Comparison of ENCODE assay signal across 22 mouse cellular contexts in the genomic region with DNA sequence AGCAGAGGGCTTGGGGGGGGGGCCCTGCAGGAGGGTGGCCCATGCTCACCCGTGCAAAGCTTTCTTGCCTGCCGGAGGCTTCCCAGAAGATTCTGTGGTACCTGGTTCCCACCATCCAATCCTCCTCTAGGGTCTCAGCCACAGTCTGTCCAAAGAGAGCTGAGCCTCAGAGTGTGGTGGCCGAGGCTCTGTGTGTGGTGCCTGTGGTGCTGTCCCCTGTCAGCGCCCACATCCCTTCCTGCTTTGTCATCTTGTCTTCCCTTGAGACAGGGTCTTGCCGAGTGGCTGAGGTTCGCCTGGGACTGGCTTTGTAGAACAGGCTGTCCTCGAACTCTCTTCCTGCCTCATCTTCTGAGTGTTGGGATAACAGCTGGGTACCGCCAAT. TPM values are rescaled to one million over a fixed set of nuclear protein-coding genes. Genes with fewer than 3 reads are reported as not detected.
DNase-seq lines count a peak whose midpoint lies in the region; ATAC-seq and TF ChIP-seq lines count a peak whose summit lies in the region.
"Had no signal": no experiment of that assay in that cellular context is flagged by ENCODE, and none has a peak within 500 bp of the region (broad histone marks: within the 10 kb centered on the region; RNA-seq: fewer than 3 reads in every experiment).

No protein-coding gene starts in this region.

- WGBS in heart, embryonic 12.5 days: 67% methylated on average over 8 of the region's 8 CpGs
- 42% methylated on average over 8 of the region's 8 CpGs for WGBS in lung, embryonic 14.5 days
- 38% methylated on average over 8 of the region's 8 CpGs for WGBS in lung, postnatal 0 days

- H3K4me3 ChIP-seq in heart, embryonic 12.5 days: no peak overlapping the region
- H3K4me3 ChIP-seq in lung, embryonic 14.5 days (ENCODE audit: low read depth, low read length): no peak overlapping the region
- no peak overlapping the region for H3K4me3 ChIP-seq in lung, postnatal 0 days (ENCODE audit: low read depth, low read length)
- H3K4me3 ChIP-seq: embryonic facial prominence, embryonic 12.5 days; embryonic facial prominence, embryonic 15.5 days; gastrocnemius, adult 2 months; heart, embryonic 15.5 days had no signal

- H3K4me2 ChIP-seq in heart, embryonic 12.5 days: no peak overlapping the region
- 0 out of 2 replicates have a peak overlapping the region, but pooled peaks have one; percentile 15 for H3K4me2 ChIP-seq in lung, embryonic 14.5 days
- no peak overlapping the region for H3K4me2 ChIP-seq in lung, postnatal 0 days (replicated peaks; ENCODE audit: low read depth, low read length)
- H3K4me2 ChIP-seq: embryonic facial prominence, embryonic 12.5 days; embryonic facial prominence, embryonic 15.5 days; heart, embryonic 11.5 days; heart, embryonic 15.5 days; hindbrain, embryonic 14.5 days had no signal

- in situ Hi-C loops in Patski (cut with MboI; ENCODE audit: low pct_unique_long_range_greater_than_20kb): no loop called here

- no peak for DNase-seq in heart, postnatal 4 days
- DNase-seq in lung, embryonic 14.5 days: peak; percentile 53
- DNase-seq in lung, postnatal 10 days: no peak
- DNase-seq in lung, postnatal 0 days (ENCODE audit: low spot score): no peak
- DNase-seq in lung, postnatal 36 days: no peak
- DNase-seq in Patski (ENCODE audit: low read depth, low spot score): no peak
- DNase-seq in right cerebral cortex, postnatal 4 days: no peak
- DNase-seq: cerebellum, adult 11 months; cerebellum, adult 2 months; cerebellum, adult 9-11 months; cerebellum, postnatal 25 days; forebrain, postnatal 0 days had no signal

- peaks cover 5% of the 10 kb centered on the region; the same call in 1 of the 2 replicates for H3K27me3 ChIP-seq in heart, embryonic 12.5 days (replicated peaks)
- H3K27me3 ChIP-seq in lung, embryonic 14.5 days (ENCODE audit: insufficient read depth, low read length): no peaks in the 10 kb centered on the region
- H3K27me3 ChIP-seq in lung, postnatal 0 days (replicated peaks; ENCODE audit: insufficient read depth, low read length): no peaks in the 10 kb centered on the region; the same call in 1 of the 2 replicates
- H3K27me3 ChIP-seq in Patski: peaks cover 7% of the 10 kb centered on the region

- no peak for TF ChIP-seq CTCF in lung, embryonic 14.5 days (IDR thresholded peaks at IDR 0.05; ENCODE audit: low read depth)
- no peak for TF ChIP-seq CTCF in lung, postnatal 0 days (IDR thresholded peaks at IDR 0.05)
- TF ChIP-seq CTCF in Patski (IDR thresholded peaks at IDR 0.05): no peak

- CTCF ChIA-PET in Patski (lab: Charles Lee): interaction anchor here (1.0 kb wide), 1 partner anchor 57 kb away, joined by 3 read pairs; no protein-coding TSS in a partner anchor

- no peak overlapping the region for H3K27ac ChIP-seq in heart, embryonic 12.5 days (ENCODE audit: poor library complexity, severe bottlenecking)
- 0 out of 2 replicates have a peak overlapping the region, but pooled peaks have one; percentile 46 for H3K27ac ChIP-seq in lung, embryonic 14.5 days (ENCODE audit: low read depth)
- H3K27ac ChIP-seq in lung, postnatal 0 days (ENCODE audit: low read length): peak overlapping the region; percentile 32; the same call in 1 of the 2 replicates
- H3K27ac ChIP-seq: embryonic facial prominence, embryonic 12.5 days; embryonic facial prominence, embryonic 15.5 days; heart, embryonic 15.5 days; hindbrain, embryonic 14.5 days had no signal

- 0 out of 2 replicates have a peak, but pooled peaks have one; percentile 6 for ATAC-seq in heart, embryonic 12.5 days (ENCODE audit: insufficient number of reproducible peaks, low FRiP score)
- peak; percentile 73 for ATAC-seq in lung, embryonic 14.5 days (ENCODE audit: insufficient read depth)
- ATAC-seq in lung, postnatal 0 days: peak; percentile 21; the same call in 1 of the 2 replicates
- ATAC-seq in Patski: peak; percentile 22
- ATAC-seq: forebrain, embryonic 14.5 days; forebrain, postnatal 0 days had no signal

- no peak for TF ChIP-seq EP300 in lung, postnatal 0 days (IDR thresholded peaks at IDR 0.05)

- H3K9ac ChIP-seq in heart, embryonic 12.5 days: no peak overlapping the region
- no peak overlapping the region for H3K9ac ChIP-seq in lung, embryonic 14.5 days
- no peak overlapping the region for H3K9ac ChIP-seq in lung, postnatal 0 days (replicated peaks; ENCODE audit: low read depth)
- H3K9ac ChIP-seq: embryonic facial prominence, embryonic 12.5 days; embryonic facial prominence, embryonic 15.5 days; forebrain, postnatal 0 days; heart, embryonic 15.5 days; hindbrain, embryonic 14.5 days had no signal

- no peaks in the 10 kb centered on the region for H3K36me3 ChIP-seq in heart, embryonic 12.5 days
- no peaks in the 10 kb centered on the region for H3K36me3 ChIP-seq in lung, embryonic 14.5 days (ENCODE audit: insufficient read depth)
- H3K36me3 ChIP-seq in lung, postnatal 0 days (ENCODE audit: insufficient read depth, low read length): no peaks in the 10 kb centered on the region
- H3K36me3 ChIP-seq: embryonic facial prominence, embryonic 12.5 days; embryonic facial prominence, embryonic 15.5 days; heart, embryonic 15.5 days had no signal

- no peaks in the 10 kb centered on the region for H3K4me1 ChIP-seq in heart, embryonic 12.5 days (replicated peaks)
- peaks cover 3% of the 10 kb centered on the region; the same call in 1 of the 2 replicates for H3K4me1 ChIP-seq in lung, embryonic 14.5 days (ENCODE audit: insufficient read depth)
- H3K4me1 ChIP-seq in lung, postnatal 0 days (ENCODE audit: insufficient read depth, low read depth, low read length): no peaks in the 10 kb centered on the region
- H3K4me1 ChIP-seq: embryonic facial prominence, embryonic 12.5 days; heart, embryonic 15.5 days had no signal

- POLR2A ChIA-PET in Patski (lab: Charles Lee): interaction anchor here (1.0 kb wide), 1 partner anchor 9 kb away, joined by 4 read pairs; no protein-coding TSS in a partner anchor

- H3K9me3 ChIP-seq in heart, embryonic 12.5 days (replicated peaks): no peaks in the 10 kb centered on the region
- no peaks in the 10 kb centered on the region for H3K9me3 ChIP-seq in lung, embryonic 14.5 days (ENCODE audit: low read depth, low read length)
- H3K9me3 ChIP-seq in lung, postnatal 0 days (ENCODE audit: low read length): no peaks in the 10 kb centered on the region
- H3K9me3 ChIP-seq: embryonic facial prominence, embryonic 12.5 days; embryonic facial prominence, embryonic 15.5 days; heart, embryonic 15.5 days had no signal

RNA-seq across cellular contexts. Expression of gene Aspg, which starts 9.8 kb away (rescaled TPM):
- 0.45 and 2.2 TPM in 2 replicates for polyA plus RNA-seq in heart, embryonic 12.5 days (2016; fragmentation: Nextera tagmentation; extraction: Ambion mirVana)
- total RNA-seq in heart, postnatal 4 days (2021): under 1 TPM; 0.20 to 0.26 TPM
- polyA plus RNA-seq in lung, embryonic 14.5 days (2014; fragmentation: Nextera tagmentation; extraction: Ambion mirVana): 1.6 TPM in 2 replicates
- polyA plus RNA-seq in lung, postnatal 0 days (2015; fragmentation: Nextera tagmentation; extraction: Ambion mirVana): 2.5 and 2.6 TPM in 2 replicates
- polyA plus RNA-seq in Patski (2021): 11.8 TPM
- total RNA-seq: common myeloid progenitor, adult 5-6 weeks; gastrocnemius, adult 2 months; gastrocnemius, postnatal 14 days had no signal

RNA-seq across cellular contexts. Expression of gene Kif26a, which starts 49.3 kb away (rescaled TPM):
- polyA plus RNA-seq in heart, embryonic 12.5 days (2016; fragmentation: Nextera tagmentation; extraction: Ambion mirVana): 2.5 and 2.7 TPM in 2 replicates
- total RNA-seq in heart, postnatal 4 days (2021): 10 to 100 TPM; 29.0 to 32.5 TPM
- 2.2 and 2.3 TPM in 2 replicates for polyA plus RNA-seq in lung, embryonic 14.5 days (2014; fragmentation: Nextera tagmentation; extraction: Ambion mirVana)
- polyA plus RNA-seq in lung, postnatal 0 days (2015; fragmentation: Nextera tagmentation; extraction: Ambion mirVana): 2.9 and 3.0 TPM in 2 replicates
- polyA plus RNA-seq in Patski (2021): 13.5 TPM
- total RNA-seq: common myeloid progenitor, adult 5-6 weeks had no signal

Comparison
In these comparisons a context has a peak if more than half of its experiments do, and no peak if none do; other contexts are left out.
1. ATAC-seq: peak in every context shown above with its lines; median percentile 73 in lung, embryonic 14.5 days; 22 in Patski; 21 in lung, postnatal 0 days; 6 in heart, embryonic 12.5 days.